Mouse (Mus musculus) liver, embryonic 11.5 days (tissue): ENCODE results near the gene LTO1. TPM values are rescaled to one million over a fixed set of nuclear protein-coding genes. Genes with fewer than 3 reads are reported as not detected.
A peak's percentile ranks its signal among the peaks of the same experiment; 100 is the strongest.
"Not testable (repeated sequence)": the region's sequence is repeated elsewhere in the genome, so short reads cannot be mapped to it uniquely, and the experiment has no call there.

Experiments used
- ATAC-seq: fragments of 200-750 bp; cut with Nextera tagmentation; replicated peaks from 2 replicates; pipeline ENCODE4 v1.8.0; 2017; ENCODE audit warnings: moderate number of reproducible peaks, mild to moderate bottlenecking, moderate TSS enrichment, moderate library complexity; ENCODE audit not compliant: low FRiP score
- DNase-seq: peaks from one replicate; pipeline ENCODE4 v3.0.0-alpha.2; 2017; ENCODE audit warnings: low spot score
- H3K27ac ChIP-seq: fragments of 300-500 bp; sonication (generic); 2 replicates; pipeline ENCODE4 v1.5.1; 2014; ENCODE audit warnings: mild to moderate bottlenecking, low read depth, low read length, control low read depth
- H3K27me3 ChIP-seq: fragments of 300-500 bp; sonication (generic); replicated peaks from 2 replicates; pipeline ENCODE4 v1.6.1; 2014; ENCODE audit warnings: low read length, mixed read lengths; ENCODE audit not compliant: control insufficient read depth, insufficient read depth
- H3K36me3 ChIP-seq: fragments of 300-500 bp; sonication (generic); 2 replicates; pipeline ENCODE4 v1.6.1; 2014; ENCODE audit warnings: mild to moderate bottlenecking, low read length, moderate library complexity, mixed read lengths; ENCODE audit not compliant: control insufficient read depth, insufficient read depth
- H3K4me1 ChIP-seq: fragments of 300-500 bp; sonication (generic); replicated peaks from 2 replicates; pipeline ENCODE4 v1.6.1; 2014; ENCODE audit warnings: low read length, mixed read lengths; ENCODE audit not compliant: control insufficient read depth, insufficient read depth
- H3K4me2 ChIP-seq: fragments of 300-500 bp; sonication (generic); 2 replicates; pipeline ENCODE4 v1.6.1; 2014; ENCODE audit warnings: mild to moderate bottlenecking, control low read depth, moderate library complexity
- H3K4me3 ChIP-seq: fragments of 300-500 bp; sonication (generic); 2 replicates; pipeline ENCODE4 v1.5.1; 2014; ENCODE audit warnings: low read depth, low read length, control low read depth
- H3K9ac ChIP-seq: fragments of 300-500 bp; sonication (generic); 2 replicates; pipeline ENCODE4 v1.6.1; 2014; ENCODE audit warnings: low read depth, low read length, control low read depth
- H3K9me3 ChIP-seq: fragments of 300-500 bp; sonication (generic); 2 replicates; pipeline ENCODE4 v1.6.1; 2016; ENCODE audit warnings: low read length, inconsistent platforms, mixed read lengths; ENCODE audit not compliant: control insufficient read depth
- WGBS: fragments of 180-500 bp; shearing (Covaris S2); extraction: QIAGEN DNeasy Blood & Tissue Kit; methylation state at CpG from one replicate; pipeline ENCODE4 v1.1.7; 2014; 5-methylcytosine and 5-hydroxymethylcytosine counted together
- polyA plus RNA-seq: library from polyadenylated mRNA; unstranded; fragments of >200 nt; fragmentation: Nextera tagmentation; extraction: Ambion mirVana; gene quantifications from 2 replicates; pipeline ENCODE4 v1.2.1, GENCODE M21; 2014

The LTO1 gene
- polyA plus RNA-seq, 1 experiment from 2014 or later, result 16.2 TPM

DNA sequence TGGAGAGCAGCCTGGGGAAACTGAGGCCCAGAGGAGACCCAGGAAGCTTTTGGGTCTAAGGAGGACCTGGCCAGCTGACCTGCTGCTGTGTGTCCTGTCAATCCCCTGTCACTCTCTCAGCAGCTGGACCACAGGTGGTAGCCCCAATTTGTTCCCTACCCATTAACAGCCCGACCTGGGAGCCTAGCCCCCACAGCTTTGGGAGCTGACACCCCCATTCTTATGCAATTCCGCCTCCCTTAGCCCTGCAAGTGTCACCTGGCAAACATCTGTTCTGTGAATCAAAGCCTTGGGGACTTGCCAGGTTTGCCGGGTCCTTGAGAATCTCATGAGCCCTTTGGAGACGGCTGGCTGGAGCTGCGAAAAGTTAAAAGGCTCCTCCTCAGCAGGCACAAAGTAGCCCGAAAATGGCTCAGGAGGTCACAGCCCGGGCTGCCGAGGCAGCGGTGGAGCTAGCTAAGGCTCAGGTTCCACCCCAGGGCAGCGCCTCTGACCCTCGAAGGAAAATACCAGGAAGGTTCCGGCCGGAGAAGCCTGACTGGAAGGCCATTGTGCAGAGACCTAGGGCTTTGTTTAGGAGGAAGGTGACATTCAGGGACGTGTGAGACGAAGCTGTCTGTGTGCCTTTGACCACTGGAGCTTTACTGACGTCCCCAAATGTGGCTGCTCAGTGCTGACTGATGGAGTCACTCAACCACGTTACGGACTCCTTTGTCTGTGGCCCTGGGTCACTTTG is 26.2 kb upstream of the LTO1 start:
- DNase-seq (no peak), ATAC-seq (no peak)
- 16% methylated on average over 18 of the region's 18 CpGs for WGBS
- Histone ChIP-seq H3K9ac (no peak overlapping the region), H3K36me3 (no peaks in the 10 kb centered on the region), H3K4me3 (no peak overlapping the region), H3K9me3 (no peaks in the 10 kb centered on the region), H3K27me3 (peaks cover 26% of the 10 kb centered on the region), H3K4me2 (no peak overlapping the region), H3K4me1 (no peaks in the 10 kb centered on the region), H3K27ac (no peak overlapping the region)

DNA sequence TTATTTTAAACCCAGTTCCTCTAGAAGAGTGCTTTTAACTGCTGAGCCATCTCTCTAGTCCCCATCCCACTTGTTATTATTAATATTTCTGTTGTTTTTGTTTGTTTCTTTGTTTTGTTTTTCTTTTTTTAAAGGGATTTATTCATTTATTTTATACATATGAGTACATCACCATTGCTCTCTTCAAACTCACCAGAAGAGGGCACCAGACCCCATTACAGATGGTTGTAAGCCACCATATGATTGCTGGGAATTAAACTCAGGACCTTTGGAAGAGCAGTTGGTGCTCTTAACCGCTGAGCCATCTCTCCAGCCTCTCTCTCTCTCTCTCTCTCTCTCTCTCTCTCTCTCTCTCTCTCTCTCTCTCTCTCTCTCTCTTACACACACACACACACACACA is 24.2 kb upstream of the LTO1 start:
- H3K9ac ChIP-seq, H3K9me3 ChIP-seq, H3K4me1 ChIP-seq, H3K4me3 ChIP-seq, ATAC-seq, H3K4me2 ChIP-seq, DNase-seq, H3K27ac ChIP-seq, H3K36me3 ChIP-seq: not testable (repeated sequence)
- 77% methylated on average over 1 of the region's 1 CpGs for WGBS
- H3K27me3 ChIP-seq, result peaks cover 42% of the 10 kb centered on the region

GRCm38 (mm10) chr7:144891863-144892262 is 23.0 kb upstream of the LTO1 start:
- ATAC-seq (no peak), DNase-seq (no peak)
- H3K4me1 ChIP-seq, result peaks cover 17% of the 10 kb centered on the region
- H3K9me3 ChIP-seq, result no peaks in the 10 kb centered on the region
- peaks cover 54% of the 10 kb centered on the region for H3K27me3 ChIP-seq
- no peak overlapping the region for H3K4me3 ChIP-seq
- no peaks in the 10 kb centered on the region for H3K36me3 ChIP-seq
- H3K4me2 ChIP-seq, result no peak overlapping the region
- no peak overlapping the region for H3K9ac ChIP-seq
- 80% methylated on average over 2 of the region's 2 CpGs for WGBS
- H3K27ac ChIP-seq, result no peak overlapping the region

DNA sequence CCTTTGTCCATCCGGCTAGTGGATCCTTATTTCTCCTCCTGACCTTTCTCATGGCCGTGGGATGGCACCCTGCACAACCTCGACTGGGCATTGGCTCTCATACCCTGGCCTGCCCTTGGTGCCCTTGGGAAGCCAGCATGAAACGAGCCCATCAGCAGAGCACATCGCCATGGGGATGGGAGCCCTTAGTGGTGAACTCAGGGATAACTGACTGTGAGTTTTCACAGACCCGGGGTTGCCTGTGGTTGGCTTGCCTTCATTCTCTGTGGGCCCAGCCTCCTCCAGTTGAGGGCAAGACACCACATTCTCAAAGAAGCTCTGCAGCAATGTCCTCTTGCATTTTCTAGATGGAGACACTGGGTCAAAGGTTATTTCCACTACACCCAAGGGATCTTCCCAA is 22.6 kb upstream of the LTO1 start:
- Histone ChIP-seq H3K4me2 (no peak overlapping the region), H3K4me1 (peaks cover 17% of the 10 kb centered on the region), H3K27ac (no peak overlapping the region), H3K4me3 (no peak overlapping the region), H3K36me3 (no peaks in the 10 kb centered on the region), H3K9me3 (no peaks in the 10 kb centered on the region), H3K9ac (no peak overlapping the region), H3K27me3 (peaks cover 59% of the 10 kb centered on the region)
- DNase-seq (no peak), ATAC-seq (no peak)
- WGBS, result 62% methylated on average over 6 of the region's 6 CpGs

GRCm38 (mm10) chr7:144894191-144894590 is 20.7 kb upstream of the LTO1 start:
- Histone ChIP-seq H3K27ac (no peak overlapping the region), H3K36me3 (no peaks in the 10 kb centered on the region), H3K4me3 (no peak overlapping the region), H3K4me1 (peaks cover 17% of the 10 kb centered on the region), H3K27me3 (peaks cover 64% of the 10 kb centered on the region), H3K4me2 (no peak overlapping the region; the same call in 1 of the 2 replicates), H3K9ac (no peak overlapping the region), H3K9me3 (no peaks in the 10 kb centered on the region)
- DNase-seq, result no peak
- 5% methylated on average over 5 of the region's 5 CpGs for WGBS
- ATAC-seq, result no peak

GRCm38 (mm10) chr7:144894706-144895105 is 20.2 kb upstream of the LTO1 start:
- peaks cover 17% of the 10 kb centered on the region for H3K4me1 ChIP-seq
- no peaks in the 10 kb centered on the region for H3K36me3 ChIP-seq
- peaks cover 64% of the 10 kb centered on the region for H3K27me3 ChIP-seq
- WGBS, result 7% methylated on average over 4 of the region's 4 CpGs
- H3K27ac ChIP-seq, result no peak overlapping the region
- no peak for DNase-seq
- H3K4me2 ChIP-seq, result peak overlapping the region; percentile 91
- peak overlapping the region; percentile 54; the same call in 1 of the 2 replicates for H3K4me3 ChIP-seq
- H3K9me3 ChIP-seq, result no peaks in the 10 kb centered on the region
- no peak for ATAC-seq
- H3K9ac ChIP-seq, result no peak overlapping the region

DNA sequence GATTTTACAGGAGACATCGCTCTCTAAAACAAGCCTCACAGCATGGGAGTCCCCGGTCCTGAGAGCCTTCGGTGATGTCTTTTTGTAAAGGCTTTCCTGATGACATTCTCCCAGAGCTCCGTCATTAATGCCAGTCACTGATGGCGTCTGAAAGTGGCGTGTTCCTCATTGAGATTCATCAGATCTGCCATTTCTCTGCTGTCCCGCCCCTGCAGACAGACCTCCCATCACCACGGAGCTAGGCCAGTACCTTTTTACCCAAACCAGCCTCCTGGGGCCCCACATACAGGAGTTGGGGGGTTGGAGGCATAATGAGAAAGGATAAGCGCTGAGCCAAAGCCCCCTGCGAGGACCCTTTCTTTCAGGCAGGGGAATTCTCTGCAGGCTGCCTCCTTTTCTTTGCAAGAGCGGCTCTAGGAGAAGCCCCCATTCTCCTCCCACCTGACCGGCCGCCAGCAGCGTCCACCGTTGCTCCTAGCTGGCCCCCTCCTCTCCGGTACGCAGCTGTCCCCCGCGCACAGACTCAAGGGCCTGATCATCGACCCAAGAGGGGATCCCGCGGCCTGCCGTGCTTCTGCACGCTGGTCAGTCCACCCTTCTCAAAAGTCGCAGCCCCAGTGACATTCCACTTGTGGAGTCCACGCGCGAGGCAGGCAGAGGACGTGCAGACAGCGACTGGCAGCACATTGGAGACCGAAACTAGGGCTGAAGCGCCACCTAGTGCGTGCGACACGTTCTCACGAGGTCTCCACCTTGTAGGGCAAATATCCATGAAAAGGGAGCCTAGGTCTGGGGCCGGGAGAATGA is 19.4 kb upstream of the LTO1 start:
- no peak overlapping the region for H3K27ac ChIP-seq
- DNase-seq (peak; percentile 73), ATAC-seq (peak; percentile 76)
- no peaks in the 10 kb centered on the region for H3K9me3 ChIP-seq
- under 1% methylated on average over 37 of the region's 37 CpGs for WGBS
- H3K36me3 ChIP-seq, result no peaks in the 10 kb centered on the region
- H3K4me2 ChIP-seq, result peak overlapping the region; percentile 91
- peaks cover 17% of the 10 kb centered on the region for H3K4me1 ChIP-seq
- peak overlapping the region; percentile 48; the same call in 1 of the 2 replicates for H3K9ac ChIP-seq
- peak overlapping the region; percentile 54 for H3K4me3 ChIP-seq
- peaks cover 65% of the 10 kb centered on the region for H3K27me3 ChIP-seq

DNA sequence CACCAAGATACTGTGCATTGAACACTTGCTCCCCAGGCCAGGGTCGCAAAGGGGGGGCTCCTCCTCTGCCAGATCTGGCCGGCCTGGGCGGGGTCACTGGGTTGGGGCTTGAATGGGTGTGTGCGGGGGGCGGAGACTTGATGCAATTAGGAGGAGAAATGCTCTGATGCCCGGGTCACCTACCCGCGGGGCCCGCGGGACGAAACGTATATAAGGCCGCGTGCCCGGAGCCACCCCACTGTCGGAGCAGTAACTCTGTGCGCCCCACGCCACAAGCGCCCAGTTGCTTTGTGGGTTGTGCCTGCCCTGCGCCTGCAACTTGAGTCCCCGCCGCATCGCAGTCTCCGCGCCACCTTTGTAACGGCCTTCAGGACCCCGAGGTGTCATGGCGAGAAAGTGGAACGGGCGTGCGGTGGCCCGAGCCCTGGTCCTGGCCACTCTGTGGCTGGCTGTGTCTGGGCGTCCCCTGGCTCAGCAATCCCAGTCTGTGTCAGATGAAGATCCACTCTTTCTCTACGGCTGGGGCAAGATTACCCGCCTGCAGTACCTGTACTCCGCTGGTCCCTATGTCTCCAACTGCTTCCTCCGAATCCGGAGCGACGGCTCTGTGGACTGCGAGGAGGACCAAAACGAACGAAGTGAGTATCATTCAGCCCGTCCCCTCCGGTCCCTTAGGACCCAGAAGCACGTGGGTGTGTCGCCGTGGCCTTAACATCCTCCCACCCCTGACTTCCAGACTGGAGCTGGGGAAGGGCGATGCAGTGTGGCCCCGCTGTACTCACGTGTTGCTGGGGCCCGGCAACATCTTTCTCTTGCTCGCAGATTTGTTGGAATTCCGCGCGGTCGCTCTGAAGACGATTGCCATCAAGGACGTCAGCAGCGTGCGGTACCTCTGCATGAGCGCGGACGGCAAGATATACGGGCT is 18.3 kb upstream of the LTO1 start, which contains the start of gene Fgf15:
Gene Fgf15 (plus strand): TSS at position 238 of the 925 bp plus-strand sequence.
- Histone ChIP-seq H3K9ac (peak within 1 kb of the TSS; percentile 48; the same call in 1 of the 2 replicates), H3K36me3 (no peaks in the 10 kb centered on the region), H3K27me3 (peaks cover 64% of the 10 kb centered on the region), H3K4me3 (peak within 1 kb of the TSS; percentile 54), H3K4me2 (peak within 1 kb of the TSS; percentile 91), H3K4me1 (peaks cover 17% of the 10 kb centered on the region), H3K9me3 (no peaks in the 10 kb centered on the region), H3K27ac (no peak within 1 kb of the TSS)
- peak; percentile 43 for DNase-seq
- ATAC-seq, result peak; percentile 32; the same call in 1 of the 2 replicates
- WGBS, result 1% methylated on average over 65 of the region's 65 CpGs
